Mouse (Mus musculus) natural killer cell, adult 2 months (primary cell): ENCODE results near the gene Dgki.

Experiments
- DNase-seq, 2 experiments: peaks; one replicate each; pipeline ENCODE4 v3.0.0; 2022; ENCODE audit warnings: low spot score in 2 of 2

Dgki gene

GRCm38 (mm10) chr6:36845288-36845687, 454.7 kb downstream of the Dgki start:
- no peak for DNase-seq

- no peak for DNase-seq
These were observed 455.7 kb downstream of the Dgki start for GRCm38 (mm10) chr6:36844258-36844657.

- DNase-seq, result no peak
These were observed 456.9 kb downstream of the Dgki start for GRCm38 (mm10) chr6:36843031-36843488.

- DNase-seq, result no peak
These were observed 457.7 kb downstream of the Dgki start for GRCm38 (mm10) chr6:36842101-36842922.

- no peak for DNase-seq
These were observed 458.3 kb downstream of the Dgki start for GRCm38 (mm10) chr6:36841701-36842100.

- DNase-seq, result no peak
These were observed 458.8 kb downstream of the Dgki start for GRCm38 (mm10) chr6:36841174-36841573.

- no peak for DNase-seq
These were observed 461.2 kb downstream of the Dgki start for GRCm38 (mm10) chr6:36838747-36839146.

GRCm38 (mm10) chr6:36835351-36835750, 464.6 kb downstream of the Dgki start:
- DNase-seq, result no peak

GRCm38 (mm10) chr6:36834695-36835265, 465.2 kb downstream of the Dgki start:
- DNase-seq, result no peak

GRCm38 (mm10) chr6:36832681-36833080, 467.3 kb downstream of the Dgki start:
- no peak for DNase-seq

GRCm38 (mm10) chr6:36832207-36832606, 467.8 kb downstream of the Dgki start:
- no peak for DNase-seq

GRCm38 (mm10) chr6:36830371-36830925, 469.5 kb downstream of the Dgki start:
- DNase-seq, result no peak

- DNase-seq, result no peak
These were observed 480.3 kb downstream of the Dgki start for GRCm38 (mm10) chr6:36819784-36820050.

GRCm38 (mm10) chr6:36819019-36819783, 480.8 kb downstream of the Dgki start:
- DNase-seq, result no peak

- DNase-seq, result no peak
These were observed 481.5 kb downstream of the Dgki start for GRCm38 (mm10) chr6:36818281-36819018.

- no peak for DNase-seq
These were observed 483.3 kb downstream of the Dgki start for GRCm38 (mm10) chr6:36816666-36817065.

GRCm38 (mm10) chr6:36815992-36816391, 484.0 kb downstream of the Dgki start:
- no peak for DNase-seq

- no peak for DNase-seq
These were observed 487.1 kb downstream of the Dgki start for GRCm38 (mm10) chr6:36812666-36813515.

GRCm38 (mm10) chr6:36810448-36810847, 489.5 kb downstream of the Dgki start:
- DNase-seq, result no peak

- no peak for DNase-seq
These were observed 490.2 kb downstream of the Dgki start, which contains the start of gene Ptn for GRCm38 (mm10) chr6:36809747-36810285. Gene Ptn, minus strand, starts transcription at chr6:36810220.
